Mouse (Mus musculus) spleen, adult 2 months (tissue): ENCODE measurements around the gene Gm5678.

Source experiments
- CTCF ChIP-seq: fragments of 200-500 bp; IDR thresholded peaks from 2 replicates; pipeline ENCODE4 v1.5.1; 2011; ENCODE audit warnings: mild to moderate bottlenecking, inconsistent platforms; ENCODE audit not compliant: insufficient read depth, insufficient read length, insufficient replicate concordance; ENCODE audit errors: extremely low read depth
- POLR2A ChIP-seq: fragments of 200-500 bp; IDR thresholded peaks from 2 replicates; pipeline ENCODE4 v1.6.1; 2011; ENCODE audit warnings: low read depth, low read length, inconsistent platforms

DNA sequence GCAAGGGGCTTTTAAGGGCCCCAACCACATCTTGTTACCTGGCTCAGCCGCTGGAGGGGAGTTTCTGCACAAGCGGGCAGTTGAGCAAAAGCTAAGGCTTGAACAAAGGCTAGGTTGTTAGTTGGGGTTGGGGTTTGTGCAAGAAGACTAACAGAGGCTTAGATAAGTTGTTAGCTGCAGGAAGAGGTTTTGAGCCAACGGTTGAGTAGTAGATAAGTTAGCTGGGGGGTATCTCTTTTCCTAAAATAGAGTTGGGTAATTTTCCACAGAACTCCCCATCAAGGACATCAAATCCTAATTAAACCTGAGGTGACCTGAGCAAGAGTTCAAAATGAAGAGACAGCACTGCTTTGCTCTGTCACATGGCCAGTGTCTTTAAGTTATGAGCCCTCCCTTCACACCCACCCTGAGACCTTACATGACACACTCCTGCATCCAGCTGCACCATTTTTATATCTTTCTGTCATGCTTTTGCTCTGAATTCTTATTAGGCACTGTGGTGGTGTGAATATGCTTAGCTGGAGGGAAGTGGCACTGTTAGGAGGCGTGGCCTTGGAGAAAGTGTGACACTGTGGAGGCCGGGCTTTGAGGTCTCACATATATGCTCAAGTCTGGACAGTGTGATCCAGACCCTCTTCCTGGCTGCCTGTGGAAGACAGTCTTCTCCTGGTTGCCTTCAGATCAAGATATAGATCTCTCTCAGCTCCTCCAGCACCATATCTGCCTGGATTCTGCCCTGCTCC is 20.7 kb downstream of the Gm5678 start:
- TF ChIP-seq CTCF = no peak
- TF ChIP-seq POLR2A = no peak
